Mouse (Mus musculus) kidney, postnatal 0 days (tissue): Measurements from ENCODE around the gene Gm3376. TPM values are rescaled to one million over a fixed set of nuclear protein-coding genes. Genes with fewer than 3 reads are reported as not detected.
"Not testable (repeated sequence)": the region's sequence is repeated elsewhere in the genome, so short reads cannot be mapped to it uniquely, and the experiment has no call there.

Experiments
- ATAC-seq: fragments of 200-750 bp; cut with Nextera tagmentation; replicated peaks from 2 replicates; pipeline ENCODE4 v1.8.0; 2017; ENCODE audit warnings: low read depth, moderate number of reproducible peaks, moderate TSS enrichment, moderate library complexity; ENCODE audit not compliant: low FRiP score
- DNase-seq: peaks from one replicate; pipeline ENCODE4 v3.0.0-alpha.2; 2016; ENCODE audit warnings: low spot score
- H3K27ac ChIP-seq: fragments of 300-500 bp; sonication (generic); 2 replicates; pipeline ENCODE4 v1.5.1; 2014; ENCODE audit warnings: mild to moderate bottlenecking
- H3K27me3 ChIP-seq: fragments of 300-500 bp; sonication (generic); 2 replicates; pipeline ENCODE4 v1.6.1; 2014; ENCODE audit warnings: low read length, mixed read lengths; ENCODE audit not compliant: insufficient read depth
- H3K36me3 ChIP-seq: fragments of 300-500 bp; sonication (generic); 2 replicates; pipeline ENCODE4 v1.6.1; 2014; ENCODE audit warnings: low read length, mixed read lengths; ENCODE audit not compliant: insufficient read depth
- H3K4me1 ChIP-seq: fragments of 300-500 bp; sonication (generic); replicated peaks from 2 replicates; pipeline ENCODE4 v1.6.1; 2014; ENCODE audit warnings: antibody characterized with exemption, low read length, mixed read lengths; ENCODE audit not compliant: insufficient read depth
- H3K4me2 ChIP-seq: fragments of 300-500 bp; sonication (generic); 2 replicates; pipeline ENCODE4 v1.6.1; 2014; ENCODE audit warnings: mild to moderate bottlenecking, low read length, moderate library complexity, mixed read lengths
- H3K4me3 ChIP-seq: fragments of 300-500 bp; sonication (generic); replicated peaks from 2 replicates; pipeline ENCODE4 v1.5.1; 2014; ENCODE audit warnings: low read depth, low read length
- H3K9ac ChIP-seq: fragments of 300-500 bp; sonication (generic); 2 replicates; pipeline ENCODE4 v1.6.1; 2014; ENCODE audit warnings: low read depth, low read length
- H3K9me3 ChIP-seq: fragments of 300-500 bp; sonication (generic); replicated peaks from 2 replicates; pipeline ENCODE4 v1.6.1; 2016; ENCODE audit warnings: low read length, inconsistent platforms, mixed read lengths
- WGBS: fragments of 180-500 bp; shearing (Covaris S2); extraction: QIAGEN DNeasy Blood & Tissue Kit; methylation state at CpG from one replicate; pipeline ENCODE4 v1.1.7; 2014; 5-methylcytosine and 5-hydroxymethylcytosine counted together
- polyA plus RNA-seq: library from polyadenylated mRNA; unstranded; fragments of >200 nt; fragmentation: Nextera tagmentation; extraction: Ambion mirVana; gene quantifications from 2 replicates; pipeline ENCODE4 v1.2.1, GENCODE M21; 2015

Gm3376 gene
- not detected in 2 replicates for polyA plus RNA-seq

GRCm38 (mm10) chrY:3771373-3771772 is at the start of gene Gm3376:
Gm3376 (plus strand) TSS chrY:3771673.
- DNase-seq, ATAC-seq: not testable (repeated sequence)
- WGBS: no CpG with 5 or more reads among the region's 9 CpGs

More at GRCm38 (mm10) chrY:3771373-3771772, at the start of gene Gm3376:
- not testable (repeated sequence) for H3K36me3 ChIP-seq, H3K27ac ChIP-seq, H3K27me3 ChIP-seq, H3K4me2 ChIP-seq, H3K9ac ChIP-seq, H3K9me3 ChIP-seq, H3K4me3 ChIP-seq, H3K4me1 ChIP-seq
